Mouse (Mus musculus) heart, embryonic 16.5 days (tissue): ENCODE data around the gene Ric3. TPM values are rescaled to one million over a fixed set of nuclear protein-coding genes. Genes with fewer than 3 reads are reported as not detected.
"Not testable (repeated sequence)": the region's sequence is repeated elsewhere in the genome, so short reads cannot be mapped to it uniquely, and the experiment has no call there.

ENCODE experiments used
- ATAC-seq: fragments of 200-750 bp; cut with Nextera tagmentation; replicated peaks from 2 replicates; pipeline ENCODE4 v1.8.0; 2017; ENCODE audit warnings: moderate number of reproducible peaks; ENCODE audit not compliant: insufficient read depth, low FRiP score; ENCODE audit errors: extremely low read depth
- H3K27ac ChIP-seq: fragments of 300-500 bp; sonication (generic); 2 replicates; pipeline ENCODE4 v1.5.1; 2014; ENCODE audit warnings: mild to moderate bottlenecking, low read length, control low read depth, moderate library complexity
- H3K27me3 ChIP-seq: fragments of 300-500 bp; sonication (generic); 2 replicates; pipeline ENCODE4 v1.6.1; 2014; ENCODE audit warnings: low read length, mixed read lengths; ENCODE audit not compliant: control insufficient read depth, insufficient read depth
- H3K36me3 ChIP-seq: fragments of 300-500 bp; sonication (generic); 2 replicates; pipeline ENCODE4 v1.6.1; 2014; ENCODE audit not compliant: control insufficient read depth, insufficient read depth
- H3K4me1 ChIP-seq: fragments of 300-500 bp; sonication (generic); 2 replicates; pipeline ENCODE4 v1.6.1; 2014; ENCODE audit warnings: low read length, mixed read lengths; ENCODE audit not compliant: control insufficient read depth, insufficient read depth
- H3K4me2 ChIP-seq: fragments of 300-500 bp; sonication (generic); 2 replicates; pipeline ENCODE4 v1.6.1; 2014; ENCODE audit warnings: low read depth, mild to moderate bottlenecking, control low read depth, low read length
- H3K4me3 ChIP-seq: fragments of 300-500 bp; sonication (generic); 2 replicates; pipeline ENCODE4 v1.5.1; 2014; ENCODE audit warnings: mild to moderate bottlenecking, control low read depth, low read length
- H3K9ac ChIP-seq: fragments of 300-500 bp; sonication (generic); 2 replicates; pipeline ENCODE4 v1.6.1; 2014; ENCODE audit warnings: low read length, control low read depth
- H3K9me3 ChIP-seq: fragments of 300-500 bp; sonication (generic); replicated peaks from 2 replicates; pipeline ENCODE4 v1.6.1; 2016; ENCODE audit warnings: low read length; ENCODE audit not compliant: control insufficient read depth
- WGBS: fragments of 180-500 bp; shearing (Covaris S2); extraction: QIAGEN DNeasy Blood & Tissue Kit; methylation state at CpG from one replicate; pipeline ENCODE4 v1.1.7; 2014; 5-methylcytosine and 5-hydroxymethylcytosine counted together
- polyA plus RNA-seq: library from polyadenylated mRNA; unstranded; fragments of >200 nt; fragmentation: Nextera tagmentation; extraction: Ambion mirVana; gene quantifications from 2 replicates; pipeline ENCODE4 v1.2.1, GENCODE M21; 2015

Gene Ric3
- 0.45 and 0.68 TPM in 2 replicates for polyA plus RNA-seq

DNA sequence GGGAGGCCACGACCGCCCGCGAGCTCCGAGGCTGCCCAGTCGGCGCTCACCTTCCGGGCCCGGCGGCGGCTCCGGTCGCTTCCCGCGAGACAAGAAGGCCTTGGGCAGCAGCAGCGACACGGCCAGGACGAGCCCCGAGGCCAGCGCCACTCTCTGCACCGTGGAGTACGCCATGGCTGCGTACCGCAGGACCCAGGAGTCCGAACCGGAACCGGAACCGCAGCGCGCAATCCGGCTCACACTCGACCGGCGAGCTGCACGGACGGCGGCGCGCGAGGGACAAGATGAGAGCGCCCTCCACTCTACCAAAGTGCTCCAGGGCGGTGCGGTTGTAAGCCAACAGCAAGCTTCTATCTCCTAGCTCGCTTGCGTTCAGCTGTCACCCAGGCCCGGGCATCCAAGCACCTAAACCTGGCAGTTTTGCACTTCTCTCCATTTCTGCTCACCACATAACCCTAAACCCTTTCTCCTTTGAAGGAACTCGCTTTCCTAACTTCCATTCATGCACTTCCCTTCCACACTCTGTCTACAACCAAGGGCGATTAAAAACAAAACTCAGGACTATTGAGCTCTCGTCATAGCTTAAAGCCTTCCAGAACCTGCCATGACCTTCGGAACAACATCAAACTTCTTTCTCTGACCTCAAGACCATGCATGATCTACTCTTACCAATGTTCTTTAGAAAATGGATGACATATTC, at the start of gene Ric3:
Gene Ric3 (minus strand): TSS at position 219 of the 700 bp plus-strand sequence.
- peak within 1 kb of the TSS; percentile 66 for H3K4me2 ChIP-seq
- no peaks in the 10 kb centered on the region for H3K36me3 ChIP-seq
- H3K4me3 ChIP-seq = peak within 1 kb of the TSS; percentile 49
- H3K9ac ChIP-seq = no peak within 1 kb of the TSS
- ATAC-seq = no peak
- 5% methylated on average over 50 of the region's 50 CpGs for WGBS
- H3K27me3 ChIP-seq = peaks cover 23% of the 10 kb centered on the region
- H3K27ac ChIP-seq = no peak within 1 kb of the TSS
- no peaks in the 10 kb centered on the region for H3K9me3 ChIP-seq
- H3K4me1 ChIP-seq = no peaks in the 10 kb centered on the region

GRCm38 (mm10) chr7:109131565-109131964, 48.4 kb upstream of the Ric3 start:
- Histone ChIP-seq H3K4me1 (no peaks in the 10 kb centered on the region), H3K27ac (no peak overlapping the region), H3K9me3 (no peaks in the 10 kb centered on the region), H3K4me2 (no peak overlapping the region), H3K4me3 (no peak overlapping the region), H3K9ac (no peak overlapping the region), H3K36me3 (no peaks in the 10 kb centered on the region), H3K27me3 (no peaks in the 10 kb centered on the region)
- WGBS = 57% methylated on average over 2 of the region's 2 CpGs
- no peak for ATAC-seq

GRCm38 (mm10) chr7:109129946-109130686, 47.0 kb upstream of the Ric3 start:
- Histone ChIP-seq H3K4me1 (no peaks in the 10 kb centered on the region), H3K4me2 (no peak overlapping the region), H3K9me3 (no peaks in the 10 kb centered on the region), H3K36me3 (no peaks in the 10 kb centered on the region), H3K27me3 (no peaks in the 10 kb centered on the region), H3K9ac (no peak overlapping the region), H3K4me3 (no peak overlapping the region), H3K27ac (no peak overlapping the region)
- ATAC-seq = no peak
- 74% methylated on average over 5 of the region's 5 CpGs for WGBS

DNA sequence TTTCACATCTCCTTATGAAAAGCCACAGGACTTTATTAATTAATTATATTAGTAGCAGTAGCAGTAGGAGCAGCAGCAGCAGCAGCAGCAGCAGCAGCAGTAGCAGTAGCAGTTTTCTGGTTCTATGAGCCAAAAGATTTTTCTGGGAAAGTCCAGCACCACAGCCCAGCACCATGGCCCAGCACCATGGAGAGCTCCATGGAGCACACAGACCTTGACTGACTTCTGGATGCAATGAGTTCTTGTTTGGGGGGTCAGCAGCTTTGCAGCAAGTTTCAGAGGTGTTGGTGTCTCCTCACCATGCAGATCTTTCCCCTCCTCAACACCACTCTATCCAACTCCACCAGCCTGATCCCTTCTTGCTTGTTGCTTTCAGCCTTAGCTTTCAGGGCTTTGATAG, 46.3 kb upstream of the Ric3 start:
- no peaks in the 10 kb centered on the region for H3K36me3 ChIP-seq
- H3K27me3 ChIP-seq = no peaks in the 10 kb centered on the region
- no peak overlapping the region for H3K4me2 ChIP-seq
- H3K4me3 ChIP-seq = no peak overlapping the region
- no peak overlapping the region for H3K9ac ChIP-seq
- ATAC-seq = no peak
- no peaks in the 10 kb centered on the region for H3K4me1 ChIP-seq
- H3K9me3 ChIP-seq = no peaks in the 10 kb centered on the region
- no peak overlapping the region for H3K27ac ChIP-seq

- no peak for ATAC-seq
- no peaks in the 10 kb centered on the region for H3K36me3 ChIP-seq
- H3K4me3 ChIP-seq = no peak overlapping the region
- no peak overlapping the region for H3K27ac ChIP-seq
- no peaks in the 10 kb centered on the region for H3K9me3 ChIP-seq
- WGBS = 51% methylated on average over 4 of the region's 4 CpGs
- no peak overlapping the region for H3K9ac ChIP-seq
- no peaks in the 10 kb centered on the region for H3K4me1 ChIP-seq
- no peak overlapping the region for H3K4me2 ChIP-seq
- no peaks in the 10 kb centered on the region for H3K27me3 ChIP-seq
Observed at GRCm38 (mm10) chr7:109115929-109116328, 32.8 kb upstream of the Ric3 start.

- not testable (repeated sequence) for H3K36me3 ChIP-seq, H3K4me2 ChIP-seq, H3K9ac ChIP-seq, H3K4me3 ChIP-seq, ATAC-seq, H3K4me1 ChIP-seq, H3K27ac ChIP-seq, H3K27me3 ChIP-seq, H3K9me3 ChIP-seq
- 0% methylated on average over 1 of the region's 4 CpGs for WGBS
Observed at GRCm38 (mm10) chr7:109115488-109115887, 32.4 kb upstream of the Ric3 start.

DNA sequence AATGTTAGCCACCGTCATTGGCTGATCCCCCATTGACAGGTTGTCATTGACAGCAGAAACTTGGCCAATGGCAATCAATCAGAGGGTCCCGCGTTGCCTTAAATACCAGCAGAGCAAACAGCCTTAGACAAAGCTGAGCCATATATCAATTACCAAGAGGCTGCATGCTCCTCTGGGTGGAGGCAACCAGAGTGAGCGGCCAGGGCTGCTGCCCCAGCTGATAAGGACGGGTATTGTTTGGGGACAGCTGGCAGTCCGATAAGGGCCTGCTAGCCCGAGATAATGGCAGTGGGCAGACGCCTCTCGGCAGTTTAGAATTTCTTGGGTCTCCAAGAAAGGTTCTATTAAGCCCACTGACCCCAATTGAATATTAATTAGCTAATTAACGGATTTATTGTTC, 31.8 kb upstream of the Ric3 start:
- 12% methylated on average over 10 of the region's 10 CpGs for WGBS
- Histone ChIP-seq H3K4me3 (no peak overlapping the region), H3K4me1 (no peaks in the 10 kb centered on the region), H3K9ac (no peak overlapping the region), H3K27ac (no peak overlapping the region), H3K36me3 (no peaks in the 10 kb centered on the region), H3K4me2 (no peak overlapping the region), H3K27me3 (no peaks in the 10 kb centered on the region), H3K9me3 (no peaks in the 10 kb centered on the region)
- no peak for ATAC-seq

DNA sequence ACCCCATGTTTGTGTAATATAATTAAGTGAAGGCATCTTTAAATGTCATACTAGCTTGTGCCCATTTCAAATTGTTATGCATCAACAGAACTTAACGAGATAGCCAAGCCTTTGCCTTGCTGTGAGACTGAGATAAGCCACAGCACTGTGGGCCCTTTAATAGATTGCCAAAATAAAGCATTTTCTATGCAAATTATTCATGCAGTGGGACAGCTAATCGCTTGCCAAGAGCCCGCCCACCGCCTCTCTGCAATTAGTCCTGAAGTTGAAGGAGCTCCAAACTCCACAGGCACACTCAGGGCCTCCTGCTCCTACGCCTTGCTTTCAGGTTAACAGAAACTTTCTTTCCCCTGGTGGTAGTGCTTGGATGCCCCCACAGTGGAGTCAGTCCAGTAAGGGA, 27.9 kb upstream of the Ric3 start:
- 67% methylated on average over 5 of the region's 5 CpGs for WGBS

DNA sequence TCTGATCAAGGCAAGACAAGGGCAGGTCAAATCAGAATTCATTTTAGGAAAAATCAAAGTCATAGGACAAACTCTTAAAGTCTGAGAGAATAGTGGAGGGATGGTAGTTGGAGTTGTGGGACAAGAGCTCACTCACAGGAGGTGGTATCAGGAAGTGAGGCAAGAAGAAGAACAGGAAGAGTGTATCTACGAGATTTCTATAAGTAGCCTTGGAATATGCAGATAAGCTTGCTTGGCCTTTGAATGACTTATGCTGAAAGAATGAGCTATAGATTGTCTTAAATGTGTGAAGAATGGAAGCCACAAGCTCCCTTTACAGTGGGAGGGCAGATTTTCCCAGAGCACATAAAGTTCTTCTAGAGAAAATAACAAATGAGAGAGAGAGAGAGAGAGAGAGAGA, 21.8 kb upstream of the Ric3 start:
- no peak for ATAC-seq
- Histone ChIP-seq H3K36me3 (no peaks in the 10 kb centered on the region), H3K27ac (no peak overlapping the region), H3K4me3 (no peak overlapping the region), H3K4me1 (no peaks in the 10 kb centered on the region), H3K9ac (no peak overlapping the region), H3K4me2 (no peak overlapping the region), H3K27me3 (no peaks in the 10 kb centered on the region), H3K9me3 (no peaks in the 10 kb centered on the region)
- WGBS = 45% methylated on average over 1 of the region's 1 CpGs

More for the DNA sequence above, 27.9 kb upstream of the Ric3 start:
- H3K4me1 ChIP-seq = no peaks in the 10 kb centered on the region
- no peaks in the 10 kb centered on the region for H3K27me3 ChIP-seq
- H3K36me3 ChIP-seq = no peaks in the 10 kb centered on the region
- no peak for ATAC-seq
- H3K4me2 ChIP-seq = no peak overlapping the region
- H3K27ac ChIP-seq = no peak overlapping the region
- H3K4me3 ChIP-seq = no peak overlapping the region
- H3K9ac ChIP-seq = no peak overlapping the region
- no peaks in the 10 kb centered on the region for H3K9me3 ChIP-seq
